Mouse (Mus musculus): ENCODE results near the gene Mif4gd. TPM values are rescaled to one million over a fixed set of nuclear protein-coding genes. Genes with fewer than 3 reads are reported as not detected.
"Not testable (repeated sequence)": the region's sequence is repeated elsewhere in the genome, so short reads cannot be mapped to it uniquely, and the experiment has no call there.

The Mif4gd gene
- 10 to 100 TPM; 46.0 to 55.0 TPM for total RNA-seq (2021)
- long read RNA-seq, experiment 1, transcript Mif4gd-202 (6 exons, 993 nt), result minor isoform, 6 of 53 reads
- long read RNA-seq, experiment 1, transcript Mif4gd-201 (6 exons, 1,372 nt), result major isoform, 25 of 53 reads
- long read RNA-seq, experiment 1, partial matches to known transcripts, result 0 of 53 reads
- long read RNA-seq, experiment 1, other reads (novel, unspliced or antisense), result 19 of 53 reads
- long read RNA-seq, experiment 2, transcript Mif4gd-202 (6 exons, 993 nt), result minor isoform, 7 of 46 reads
- long read RNA-seq, experiment 2, transcript Mif4gd-201 (6 exons, 1,372 nt), result major isoform, 22 of 46 reads
- long read RNA-seq, experiment 2, partial matches to known transcripts, result 1 of 46 reads
- long read RNA-seq, experiment 2, other reads (novel, unspliced or antisense), result 15 of 46 reads

GRCm38 (mm10) chr11:115612410-115613137 lies at the start of gene Mif4gd:
Gene Mif4gd, minus strand, starts transcription at chr11:115612969.
- Histone ChIP-seq H3K4me3 (peak within 1 kb of the TSS; percentile 94), H3K27ac (peak within 1 kb of the TSS; percentile 100)
- peak; percentile 95 for DNase-seq
- TF ChIP-seq CTCF (IDR thresholded peaks at IDR 0.05), result peak; percentile 69
- intact Hi-C loops (cut with DNase I), result loop anchor here (5.0 kb wide), 2 partner anchors 75 to 130 kb away; partner anchors contain the start of gene Sumo2

- intact Hi-C loops (cut with DNase I), result no loop called here
- TF ChIP-seq CTCF (IDR thresholded peaks at IDR 0.05), result no peak
- DNase-seq, result no peak
- Histone ChIP-seq H3K27ac (no peak overlapping the region), H3K4me3 (no peak overlapping the region)
Measured at GRCm38 (mm10) chr11:115660376-115660775, 47.6 kb upstream of the Mif4gd start.

- no peak for DNase-seq
- intact Hi-C loops (cut with DNase I), result no loop called here
- H3K4me3 ChIP-seq, result no peak overlapping the region
- no peak overlapping the region for H3K27ac ChIP-seq
- TF ChIP-seq CTCF (IDR thresholded peaks at IDR 0.05), result no peak
Measured at GRCm38 (mm10) chr11:115658521-115658920, 45.8 kb upstream of the Mif4gd start.

- H3K4me3 ChIP-seq, result no peak overlapping the region
- peak overlapping the region; percentile 75; the same call in 1 of the 2 replicates for H3K27ac ChIP-seq
- no peak for TF ChIP-seq CTCF (IDR thresholded peaks at IDR 0.05)
- no peak for DNase-seq
- intact Hi-C loops (cut with DNase I), result no loop called here
Measured at GRCm38 (mm10) chr11:115654128-115654527, 41.4 kb upstream of the Mif4gd start.

- no peak for DNase-seq
- peak overlapping the region; percentile 75 for H3K27ac ChIP-seq
- no peak for TF ChIP-seq CTCF (IDR thresholded peaks at IDR 0.05)
- intact Hi-C loops (cut with DNase I), result no loop called here
- peak overlapping the region; percentile 29; the same call in 1 of the 2 replicates for H3K4me3 ChIP-seq
Measured at GRCm38 (mm10) chr11:115653194-115653593, 40.4 kb upstream of the Mif4gd start.

GRCm38 (mm10) chr11:115651680-115652079 lies 38.9 kb upstream of the Mif4gd start:
- intact Hi-C loops (cut with DNase I), result no loop called here
- Histone ChIP-seq H3K27ac (no peak overlapping the region), H3K4me3 (no peak overlapping the region)
- DNase-seq, result no peak
- no peak for TF ChIP-seq CTCF (IDR thresholded peaks at IDR 0.05)

GRCm38 (mm10) chr11:115649706-115650105 lies 36.9 kb upstream of the Mif4gd start:
- Histone ChIP-seq H3K4me3 (no peak overlapping the region), H3K27ac (no peak overlapping the region)
- intact Hi-C loops (cut with DNase I), result loop anchor here (5.0 kb wide), 1 partner anchor 163 kb away; the partner anchor contains the start of genes Caskin2 and Tsen54
- TF ChIP-seq CTCF (IDR thresholded peaks at IDR 0.05), result no peak
- DNase-seq, result no peak

- peak; percentile 94 for TF ChIP-seq CTCF (IDR thresholded peaks at IDR 0.05)
- Histone ChIP-seq H3K4me3 (no peak overlapping the region), H3K27ac (no peak overlapping the region)
- intact Hi-C loops (cut with DNase I), result loop anchor here (1.0 to 5.0 kb wide), 2 partner anchors 67 to 165 kb away; partner anchors contain the start of genes Caskin2 and Tsen54
- peak; percentile 57 for DNase-seq
Measured at GRCm38 (mm10) chr11:115647459-115647858, 34.7 kb upstream of the Mif4gd start.

- Histone ChIP-seq H3K27ac (no peak overlapping the region), H3K4me3 (no peak overlapping the region)
- DNase-seq, result no peak
- intact Hi-C loops (cut with DNase I), result loop anchor here (5.0 kb wide), 1 partner anchor 166 kb away; the partner anchor contains the start of genes Caskin2 and Tsen54
- no peak for TF ChIP-seq CTCF (IDR thresholded peaks at IDR 0.05)
Measured at GRCm38 (mm10) chr11:115646439-115646838, 33.7 kb upstream of the Mif4gd start.

GRCm38 (mm10) chr11:115645498-115645897 lies 32.7 kb upstream of the Mif4gd start:
- H3K4me3 ChIP-seq, H3K27ac ChIP-seq, DNase-seq: not testable (repeated sequence)
- intact Hi-C loops (cut with DNase I), result loop anchor here (5.0 kb wide), 1 partner anchor 167 kb away; the partner anchor contains the start of genes Caskin2 and Tsen54

GRCm38 (mm10) chr11:115644308-115644707 lies 31.5 kb upstream of the Mif4gd start:
- intact Hi-C loops (cut with DNase I), result no loop called here
- no peak overlapping the region for H3K27ac ChIP-seq
- no peak for TF ChIP-seq CTCF (IDR thresholded peaks at IDR 0.05)

GRCm38 (mm10) chr11:115643265-115643664 lies 30.5 kb upstream of the Mif4gd start:
- intact Hi-C loops (cut with DNase I), result no loop called here

More at GRCm38 (mm10) chr11:115644308-115644707, 31.5 kb upstream of the Mif4gd start:
- no peak overlapping the region for H3K4me3 ChIP-seq
- DNase-seq, result no peak

GRCm38 (mm10) chr11:115642705-115643104 lies 29.9 kb upstream of the Mif4gd start:
- intact Hi-C loops (cut with DNase I), result no loop called here
- TF ChIP-seq CTCF (IDR thresholded peaks at IDR 0.05), result no peak
- Histone ChIP-seq H3K4me3 (no peak overlapping the region), H3K27ac (no peak overlapping the region)
- no peak for DNase-seq

More at GRCm38 (mm10) chr11:115643265-115643664, 30.5 kb upstream of the Mif4gd start:
- Histone ChIP-seq H3K4me3 (no peak overlapping the region), H3K27ac (no peak overlapping the region)
- DNase-seq, result no peak
- TF ChIP-seq CTCF (IDR thresholded peaks at IDR 0.05), result no peak
